Mouse (Mus musculus) liver, postnatal 0 days (tissue): ENCODE measurements around the gene Tex21.

Experiments used
- CTCF ChIP-seq: sonication (generic); IDR thresholded peaks from 2 replicates; pipeline ENCODE4 v1.5.1; 2016; ENCODE audit warnings: antibody characterized with exemption, low read depth
- EP300 ChIP-seq: IDR thresholded peaks from 2 replicates; pipeline ENCODE4 v1.6.1; 2016; ENCODE audit warnings: antibody characterized with exemption, low read depth, mild to moderate bottlenecking

DNA sequence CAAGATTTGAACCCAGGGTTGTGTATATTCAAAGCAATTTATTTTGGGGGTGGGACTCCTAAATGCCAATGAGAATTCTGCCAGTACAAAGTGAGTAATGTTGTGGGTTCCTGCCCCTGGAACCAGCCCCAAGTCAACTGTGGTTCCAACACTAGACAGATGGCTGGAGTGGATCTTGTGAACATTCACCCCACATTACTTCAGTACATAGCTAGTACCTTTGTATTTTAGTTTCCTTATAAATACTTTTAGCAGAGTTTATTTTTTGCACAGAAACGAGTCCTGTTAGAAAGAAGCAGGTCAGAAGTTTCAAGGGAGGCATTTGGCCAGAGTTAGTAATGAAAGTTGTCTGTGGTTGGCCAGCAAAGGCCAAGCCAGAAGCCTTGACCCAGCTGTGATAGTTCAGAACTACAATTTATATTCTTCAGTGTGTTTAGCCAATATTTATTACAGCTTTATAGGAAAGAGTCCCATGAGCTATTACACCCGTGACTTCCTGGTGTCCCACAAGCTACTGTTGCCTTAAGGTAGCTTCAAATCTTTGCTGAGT, 34.6 kb upstream of the Tex21 start:
- TF ChIP-seq EP300 (no peak), CTCF (no peak)
